Mouse (Mus musculus): Measurements from ENCODE around the gene C2cd4d.

Gene C2cd4d

GRCm38 (mm10) chr3:94405561-94405960 is 43.3 kb downstream of the C2cd4d start:
- in situ Hi-C loops (cut with MboI; ENCODE audit: unreplicated experiment in 2 of 2), result no loop called here

GRCm38 (mm10) chr3:94412530-94412929 is 50.3 kb downstream of the C2cd4d start:
- in situ Hi-C loops (cut with MboI; ENCODE audit: unreplicated experiment in 2 of 2), result no loop called here

GRCm38 (mm10) chr3:94413031-94413679 is 50.9 kb downstream of the C2cd4d start, which contains the start of gene Tdrkh:
Gene Tdrkh, plus strand, starts transcription at chr3:94413273.
- in situ Hi-C loops (cut with MboI; ENCODE audit: unreplicated experiment in 2 of 2), result no loop called here
